13 mouse cellular contexts compared by ENCODE assay signal in the genomic region with DNA sequence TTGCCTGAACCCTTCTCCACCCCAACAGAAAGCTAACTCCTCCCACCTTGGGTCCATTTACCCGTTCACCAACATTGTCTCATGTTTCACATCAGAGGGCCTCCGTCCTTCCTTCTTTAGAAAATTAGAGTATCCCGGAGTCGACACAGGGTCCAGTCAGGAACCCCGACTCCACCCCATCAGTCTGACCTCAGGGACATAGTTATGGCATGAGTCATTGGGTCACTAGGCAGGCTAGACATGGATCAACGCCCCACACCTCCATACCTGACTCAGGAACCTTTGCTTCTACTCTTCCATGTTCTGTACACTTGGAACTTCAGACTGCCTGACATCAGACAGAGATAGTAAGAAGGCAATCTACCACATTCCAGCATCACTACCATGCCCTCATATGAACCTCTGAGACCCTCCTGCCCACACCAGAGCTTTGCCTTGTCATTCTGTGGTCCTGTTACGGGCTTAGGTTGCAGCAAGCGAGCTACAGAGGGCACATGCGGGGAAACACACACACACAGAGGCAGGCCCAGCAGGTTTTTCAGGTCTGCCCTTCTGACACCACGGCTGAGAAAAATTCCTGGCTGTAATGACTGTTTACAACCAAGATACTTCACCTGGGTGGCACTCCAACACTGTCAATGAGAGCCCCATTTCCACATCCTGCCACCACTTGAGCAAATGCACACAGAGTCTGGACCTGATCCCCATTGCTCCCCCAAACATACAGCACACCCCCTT. TPM values are rescaled to one million over a fixed set of nuclear protein-coding genes. Genes with fewer than 3 reads are reported as not detected.
A peak's percentile ranks its signal among the peaks of the same experiment; 100 is the strongest.
DNase-seq lines count a peak whose midpoint lies in the region; ATAC-seq lines count a peak whose summit lies in the region.
"Had no signal": no experiment of that assay in that cellular context is flagged by ENCODE, and none has a peak within 500 bp of the region (broad histone marks: within the 10 kb centered on the region; RNA-seq: fewer than 3 reads in every experiment).

No protein-coding gene starts in this region.

- DNase-seq in cerebellum, adult 11-12 months = peak; percentile 41
- DNase-seq in cerebellum, adult 9-10 months = no peak
- DNase-seq in kidney, adult 18-20 months = peak; percentile 35
- no peak for DNase-seq in hindbrain, embryonic 11.5 days (ENCODE audit: low spot score)
- no peak for DNase-seq in adrenal gland, adult 2 months
- DNase-seq: embryo, embryonic 11 days; thymus, adult 18-20 months had no signal

- H3K9me3 ChIP-seq in liver, embryonic 16.5 days (replicated peaks; ENCODE audit: control insufficient read depth, low read length) = no peaks in the 10 kb centered on the region
- H3K9me3 ChIP-seq in stomach, embryonic 15.5 days = no peaks in the 10 kb centered on the region
- no peaks in the 10 kb centered on the region for H3K9me3 ChIP-seq in hindbrain, embryonic 13.5 days
- no peaks in the 10 kb centered on the region for H3K9me3 ChIP-seq in hindbrain, embryonic 11.5 days (ENCODE audit: control insufficient read depth, low read length)
- H3K9me3 ChIP-seq: limb, embryonic 15.5 days had no signal

- H3K27ac ChIP-seq in liver, embryonic 16.5 days (ENCODE audit: low read length) = no peak overlapping the region
- H3K27ac ChIP-seq in stomach, embryonic 15.5 days = peak overlapping the region; percentile 73; the same call in 1 of the 2 replicates
- H3K27ac ChIP-seq in hindbrain, embryonic 13.5 days = no peak overlapping the region
- no peak overlapping the region for H3K27ac ChIP-seq in hindbrain, embryonic 11.5 days (ENCODE audit: low read depth, low read length)
- H3K27ac ChIP-seq: limb, embryonic 15.5 days had no signal

- H3K36me3 ChIP-seq in liver, embryonic 16.5 days (ENCODE audit: control insufficient read depth, insufficient read depth) = no peaks in the 10 kb centered on the region
- no peaks in the 10 kb centered on the region for H3K36me3 ChIP-seq in stomach, embryonic 15.5 days
- peaks cover 18% of the 10 kb centered on the region for H3K36me3 ChIP-seq in hindbrain, embryonic 13.5 days
- no peaks in the 10 kb centered on the region for H3K36me3 ChIP-seq in hindbrain, embryonic 11.5 days (ENCODE audit: control insufficient read depth, insufficient read depth, low read length)

- peak; percentile 58 for ATAC-seq in liver, embryonic 16.5 days (ENCODE audit: low read depth)
- ATAC-seq in stomach, embryonic 15.5 days (ENCODE audit: insufficient read depth, low FRiP score, low read depth) = peak; percentile 54; the same call in 1 of the 2 replicates
- no peak for ATAC-seq in hindbrain, embryonic 13.5 days (ENCODE audit: low FRiP score)
- no peak for ATAC-seq in hindbrain, embryonic 11.5 days (ENCODE audit: low FRiP score)

- no peak overlapping the region for H3K9ac ChIP-seq in liver, embryonic 16.5 days (ENCODE audit: low read depth, low read length)
- no peak overlapping the region for H3K9ac ChIP-seq in stomach, embryonic 15.5 days
- no peak overlapping the region for H3K9ac ChIP-seq in hindbrain, embryonic 13.5 days
- no peak overlapping the region for H3K9ac ChIP-seq in hindbrain, embryonic 11.5 days (ENCODE audit: low read depth, low read length)
- H3K9ac ChIP-seq: limb, embryonic 15.5 days had no signal

- H3K27me3 ChIP-seq in liver, embryonic 16.5 days (ENCODE audit: control insufficient read depth, insufficient read depth, low read depth, low read length) = no peaks in the 10 kb centered on the region
- no peaks in the 10 kb centered on the region for H3K27me3 ChIP-seq in stomach, embryonic 15.5 days (replicated peaks)
- no peaks in the 10 kb centered on the region for H3K27me3 ChIP-seq in hindbrain, embryonic 13.5 days
- no peaks in the 10 kb centered on the region for H3K27me3 ChIP-seq in hindbrain, embryonic 11.5 days (ENCODE audit: control insufficient read depth, insufficient read depth, low read length)
- H3K27me3 ChIP-seq: limb, embryonic 15.5 days had no signal

- H3K4me3 ChIP-seq in liver, embryonic 16.5 days (ENCODE audit: low read depth, low read length) = no peak overlapping the region
- peak overlapping the region; percentile 27; the same call in 1 of the 2 replicates for H3K4me3 ChIP-seq in stomach, embryonic 15.5 days (replicated peaks)
- H3K4me3 ChIP-seq in hindbrain, embryonic 13.5 days = no peak overlapping the region
- no peak overlapping the region for H3K4me3 ChIP-seq in hindbrain, embryonic 11.5 days (ENCODE audit: low read depth, low read length)
- H3K4me3 ChIP-seq: limb, embryonic 15.5 days had no signal

- 57% methylated on average over 10 of the region's 10 CpGs for WGBS in liver, embryonic 16.5 days (ENCODE audit: insufficient replicate concordance)
- 45% methylated on average over 10 of the region's 10 CpGs for WGBS in stomach, embryonic 15.5 days
- 70% methylated on average over 10 of the region's 10 CpGs for WGBS in hindbrain, embryonic 13.5 days
- WGBS in hindbrain, embryonic 11.5 days = 73% methylated on average over 10 of the region's 10 CpGs

- H3K4me1 ChIP-seq in liver, embryonic 16.5 days (ENCODE audit: control insufficient read depth, low read depth, low read length) = no peaks in the 10 kb centered on the region; the same call in 1 of the 2 replicates
- no peaks in the 10 kb centered on the region for H3K4me1 ChIP-seq in stomach, embryonic 15.5 days
- no peaks in the 10 kb centered on the region for H3K4me1 ChIP-seq in hindbrain, embryonic 13.5 days (replicated peaks)
- H3K4me1 ChIP-seq in hindbrain, embryonic 11.5 days (replicated peaks; ENCODE audit: control insufficient read depth, insufficient read depth, low read length) = no peaks in the 10 kb centered on the region
- H3K4me1 ChIP-seq: limb, embryonic 15.5 days had no signal

- no peak overlapping the region for H3K4me2 ChIP-seq in liver, embryonic 16.5 days (ENCODE audit: low read depth, low read length)
- H3K4me2 ChIP-seq in stomach, embryonic 15.5 days = peak overlapping the region; percentile 16
- no peak overlapping the region for H3K4me2 ChIP-seq in hindbrain, embryonic 13.5 days
- no peak overlapping the region for H3K4me2 ChIP-seq in hindbrain, embryonic 11.5 days (replicated peaks; ENCODE audit: low read depth, low read length)
- H3K4me2 ChIP-seq: limb, embryonic 15.5 days had no signal

RNA-seq across cellular contexts. Expression of a gene that starts 10.5 kb away (rescaled TPM):
- polyA plus RNA-seq in liver, embryonic 16.5 days (2015; fragmentation: Nextera tagmentation; extraction: Ambion mirVana) = 1.6 and 1.9 TPM in 2 replicates
- 16.0 and 22.2 TPM in 2 replicates for polyA plus RNA-seq in stomach, embryonic 15.5 days (2015; fragmentation: Nextera tagmentation; extraction: Ambion mirVana)
- polyA plus RNA-seq in hindbrain, embryonic 13.5 days (2015; fragmentation: Nextera tagmentation; extraction: Ambion mirVana) = 53.9 and 55.5 TPM in 2 replicates
- polyA plus RNA-seq in hindbrain, embryonic 11.5 days (2014; fragmentation: Nextera tagmentation; extraction: Ambion mirVana) = 19.9 and 21.5 TPM in 2 replicates
- total RNA-seq in adrenal gland, adult 2 months (2021) = 1 to 10 TPM; 2.9 to 3.7 TPM
- 11.6 and 12.8 TPM in 2 replicates for polyA plus RNA-seq in adrenal gland, adult 2 months (2012; rRNA removed)

RNA-seq across cellular contexts. Expression of a gene that starts 12.0 kb away (rescaled TPM):
- 5.2 and 6.0 TPM in 2 replicates for polyA plus RNA-seq in liver, embryonic 16.5 days (2015; fragmentation: Nextera tagmentation; extraction: Ambion mirVana)
- polyA plus RNA-seq in stomach, embryonic 15.5 days (2015; fragmentation: Nextera tagmentation; extraction: Ambion mirVana) = 58.3 and 60.9 TPM in 2 replicates
- 113 TPM in 2 replicates for polyA plus RNA-seq in hindbrain, embryonic 13.5 days (2015; fragmentation: Nextera tagmentation; extraction: Ambion mirVana)
- 98.3 and 108 TPM in 2 replicates for polyA plus RNA-seq in hindbrain, embryonic 11.5 days (2014; fragmentation: Nextera tagmentation; extraction: Ambion mirVana)
- total RNA-seq in adrenal gland, adult 2 months (2021) = 10 to 100 TPM; 12.9 to 17.9 TPM
- polyA plus RNA-seq in adrenal gland, adult 2 months (2012; rRNA removed) = 37.3 and 55.0 TPM in 2 replicates

RNA-seq across cellular contexts. Expression of a gene that starts 18.2 kb away (rescaled TPM):
- 0.27 and 0.51 TPM in 2 replicates for polyA plus RNA-seq in liver, embryonic 16.5 days (2015; fragmentation: Nextera tagmentation; extraction: Ambion mirVana)
- 1.5 TPM in 1 of 2 replicates, not detected in the other for polyA plus RNA-seq in stomach, embryonic 15.5 days (2015; fragmentation: Nextera tagmentation; extraction: Ambion mirVana)
- polyA plus RNA-seq in hindbrain, embryonic 13.5 days (2015; fragmentation: Nextera tagmentation; extraction: Ambion mirVana) = 0.60 TPM in 1 of 2 replicates, not detected in the other
- not detected in 2 replicates for polyA plus RNA-seq in hindbrain, embryonic 11.5 days (2014; fragmentation: Nextera tagmentation; extraction: Ambion mirVana)
- total RNA-seq in adrenal gland, adult 2 months (2021) = not detected
- 1.1 and 6.2 TPM in 2 replicates for polyA plus RNA-seq in adrenal gland, adult 2 months (2012; rRNA removed)
- total RNA-seq: layer of hippocampus, postnatal 14 days had no signal
- polyA plus RNA-seq: heart, embryonic 16.5 days; limb, embryonic 15.5 days had no signal

RNA-seq across cellular contexts. Expression of a gene that starts 22.1 kb away (rescaled TPM):
- polyA plus RNA-seq in liver, embryonic 16.5 days (2015; fragmentation: Nextera tagmentation; extraction: Ambion mirVana) = 9.5 and 11.4 TPM in 2 replicates
- polyA plus RNA-seq in stomach, embryonic 15.5 days (2015; fragmentation: Nextera tagmentation; extraction: Ambion mirVana) = 26.2 and 29.9 TPM in 2 replicates
- polyA plus RNA-seq in hindbrain, embryonic 13.5 days (2015; fragmentation: Nextera tagmentation; extraction: Ambion mirVana) = 24.8 and 25.5 TPM in 2 replicates
- 18.5 and 21.7 TPM in 2 replicates for polyA plus RNA-seq in hindbrain, embryonic 11.5 days (2014; fragmentation: Nextera tagmentation; extraction: Ambion mirVana)
- total RNA-seq in adrenal gland, adult 2 months (2021) = 10 to 100 TPM; 45.4 to 59.2 TPM
- polyA plus RNA-seq in adrenal gland, adult 2 months (2012; rRNA removed) = 40.7 and 41.3 TPM in 2 replicates

RNA-seq across cellular contexts. Expression of a gene that starts 26.1 kb away (rescaled TPM):
- polyA plus RNA-seq in liver, embryonic 16.5 days (2015; fragmentation: Nextera tagmentation; extraction: Ambion mirVana) = 19.9 and 21.8 TPM in 2 replicates
- 32.0 and 32.5 TPM in 2 replicates for polyA plus RNA-seq in stomach, embryonic 15.5 days (2015; fragmentation: Nextera tagmentation; extraction: Ambion mirVana)
- polyA plus RNA-seq in hindbrain, embryonic 13.5 days (2015; fragmentation: Nextera tagmentation; extraction: Ambion mirVana) = 32.2 and 32.4 TPM in 2 replicates
- polyA plus RNA-seq in hindbrain, embryonic 11.5 days (2014; fragmentation: Nextera tagmentation; extraction: Ambion mirVana) = 16.1 and 18.7 TPM in 2 replicates
- total RNA-seq in adrenal gland, adult 2 months (2021) = 10 to 100 TPM; 63.7 to 68.0 TPM
- polyA plus RNA-seq in adrenal gland, adult 2 months (2012; rRNA removed) = 51.1 and 51.5 TPM in 2 replicates

Comparison
In these comparisons a context has a peak if more than half of its experiments do, and no peak if none do; other contexts are left out.
1. DNase-seq: peak in cerebellum, adult 11-12 months (single experiment) and kidney, adult 18-20 months (single experiment); none in cerebellum, adult 9-10 months (single experiment), hindbrain, embryonic 11.5 days (single experiment) and adrenal gland, adult 2 months (single experiment).
2. ATAC-seq: peak in liver, embryonic 16.5 days (single experiment) and stomach, embryonic 15.5 days (single experiment); none in hindbrain, embryonic 13.5 days (single experiment) and hindbrain, embryonic 11.5 days (single experiment).